8 mouse cellular contexts compared by ENCODE assay signal in the genomic region with DNA sequence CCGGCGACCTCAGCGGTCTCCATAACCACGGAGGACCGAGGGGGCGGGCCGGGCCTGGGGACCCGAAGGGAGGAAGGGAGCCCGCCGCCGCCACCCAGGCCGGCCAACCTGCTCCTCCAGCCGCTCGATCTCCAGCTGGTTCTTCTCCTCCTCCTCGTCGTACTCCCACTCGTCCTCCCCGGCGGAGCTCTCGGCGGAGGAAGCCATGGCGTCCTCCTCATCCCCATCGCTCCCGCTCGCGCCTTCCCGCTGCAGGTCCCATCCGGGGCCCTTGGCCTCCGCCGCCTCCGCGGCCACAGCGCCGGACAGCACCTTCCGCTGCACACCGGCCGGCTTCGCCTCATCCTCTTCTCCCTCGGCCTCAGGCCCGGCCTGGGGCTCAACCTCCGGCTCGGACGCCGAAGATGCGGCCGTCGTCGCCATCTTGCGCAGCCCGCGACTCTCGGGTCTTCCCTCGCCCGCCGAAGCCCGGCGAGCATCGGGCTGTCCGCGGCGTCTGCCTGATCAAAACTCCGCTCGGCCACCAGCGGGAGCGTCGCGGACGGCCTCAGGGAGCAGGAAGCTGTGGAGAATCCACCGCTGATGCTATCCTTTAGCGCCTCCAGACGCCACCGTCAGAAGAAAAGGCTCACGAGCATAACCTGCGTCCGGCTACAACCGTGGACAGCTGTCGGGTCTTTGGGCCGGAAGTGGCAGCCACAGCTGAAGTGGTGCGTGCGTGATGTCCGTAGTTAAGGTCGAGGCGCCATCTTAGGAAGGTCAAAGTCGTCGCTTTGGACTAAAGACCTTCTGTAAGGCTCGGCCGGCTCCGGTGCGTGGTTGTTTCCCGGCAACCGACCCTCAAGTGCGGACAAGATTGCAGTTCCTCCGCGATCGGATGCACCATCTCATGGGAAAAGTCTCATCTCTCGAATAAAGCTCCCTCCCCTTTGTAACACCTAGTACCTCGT. TPM values are rescaled to one million over a fixed set of nuclear protein-coding genes. Genes with fewer than 3 reads are reported as not detected.
A peak's percentile ranks its signal among the peaks of the same experiment; 100 is the strongest.
DNase-seq lines count a peak whose midpoint lies in the region; ATAC-seq and TF ChIP-seq lines count a peak whose summit lies in the region.

No protein-coding gene starts in this region.

- H3K4me2 ChIP-seq in forebrain, postnatal 0 days (ENCODE audit: low read depth), result peak overlapping the region; percentile 95
- H3K4me2 ChIP-seq in lung, embryonic 15.5 days, result peak overlapping the region; percentile 89

- H3K9me3 ChIP-seq in forebrain, postnatal 0 days (ENCODE audit: low read length), result no peaks in the 10 kb centered on the region
- no peaks in the 10 kb centered on the region for H3K9me3 ChIP-seq in lung, embryonic 15.5 days

- peak; percentile 59 for TF ChIP-seq POLR2A in cerebellum, adult 2 months (IDR thresholded peaks at IDR 0.05; ENCODE audit: borderline replicate concordance, insufficient read depth, low read length)

- peaks cover 26% of the 10 kb centered on the region for H3K36me3 ChIP-seq in forebrain, postnatal 0 days (ENCODE audit: insufficient read depth)
- H3K36me3 ChIP-seq in lung, embryonic 15.5 days, result peaks cover 43% of the 10 kb centered on the region

- peak; percentile 83 for ATAC-seq in forebrain, postnatal 0 days
- ATAC-seq in lung, embryonic 15.5 days (ENCODE audit: borderline replicate concordance, extremely low read depth, low FRiP score, low TSS enrichment), result peak; percentile 87

- H3K27me3 ChIP-seq in cerebellum, adult 2 months (ENCODE audit: control insufficient read depth, insufficient read depth, low read length), result no peaks in the 10 kb centered on the region
- H3K27me3 ChIP-seq in forebrain, postnatal 0 days (ENCODE audit: insufficient read depth, low read length), result no peaks in the 10 kb centered on the region
- no peaks in the 10 kb centered on the region for H3K27me3 ChIP-seq in lung, embryonic 15.5 days

- peaks cover 7% of the 10 kb centered on the region for H3K4me1 ChIP-seq in cerebellum, adult 2 months (ENCODE audit: control insufficient read depth, insufficient read depth, low read length)
- H3K4me1 ChIP-seq in forebrain, postnatal 0 days (ENCODE audit: insufficient read depth), result peaks cover 7% of the 10 kb centered on the region
- H3K4me1 ChIP-seq in lung, embryonic 15.5 days, result peaks cover 26% of the 10 kb centered on the region

- H3K9ac ChIP-seq in forebrain, postnatal 0 days, result peak overlapping the region; percentile 92
- peak overlapping the region; percentile 94 for H3K9ac ChIP-seq in lung, embryonic 15.5 days

- H3K27ac ChIP-seq in cerebellum, adult 2 months (ENCODE audit: insufficient read depth, low read length), result peak overlapping the region; percentile 100
- H3K27ac ChIP-seq in forebrain, postnatal 0 days (ENCODE audit: low read depth, low read length), result peak overlapping the region; percentile 97
- peak overlapping the region; percentile 96 for H3K27ac ChIP-seq in lung, embryonic 15.5 days

- WGBS in cerebellum, adult 2 months, result under 1% methylated on average over 92 of the region's 97 CpGs
- WGBS in forebrain, postnatal 0 days, result 2% methylated on average over 97 of the region's 97 CpGs
- WGBS in lung, embryonic 15.5 days, result under 1% methylated on average over 95 of the region's 97 CpGs

- peak; percentile 82 for DNase-seq in MEL-GATA-1-ER (ENCODE audit: extremely low read depth, low read depth)
- peak; percentile 87 to 92 for DNase-seq in cerebellum, adult 2 months
- DNase-seq in forebrain, postnatal 0 days, result peak; percentile 95
- peak; percentile 86 for DNase-seq in heart, postnatal 4 days
- peak; percentile 86 to 92 for DNase-seq in layer of hippocampus, adult 8-10 months (ENCODE audit: low spot score in 2 of 2)
- peak; percentile 77 for DNase-seq in ovary, adult 18-20 months (ENCODE audit: low spot score)
- peak; percentile 91 for DNase-seq in thymus, postnatal 0 days (ENCODE audit: low spot score)

- no peak for TF ChIP-seq CTCF in cerebellum, adult 2 months (IDR thresholded peaks at IDR 0.05; ENCODE audit: borderline replicate concordance, insufficient read depth, low read depth, low read length)
- no peak for TF ChIP-seq CTCF in forebrain, postnatal 0 days (IDR thresholded peaks at IDR 0.05; ENCODE audit: low read depth)

- H3K4me3 ChIP-seq in cerebellum, adult 2 months (replicated peaks; ENCODE audit: insufficient read depth, low read depth, low read length), result peak overlapping the region; percentile 86
- H3K4me3 ChIP-seq in forebrain, postnatal 0 days (ENCODE audit: low read depth, low read length), result peak overlapping the region; percentile 97
- peak overlapping the region; percentile 99 for H3K4me3 ChIP-seq in lung, embryonic 15.5 days

RNA-seq across cellular contexts. Expression of gene Sart3, which starts 0.8 kb away (rescaled TPM):
- polyA plus RNA-seq in cerebellum, adult 2 months (2012; rRNA removed), result 43.5 and 47.5 TPM in 2 replicates
- 47.4 and 54.0 TPM in 2 replicates for total RNA-seq in forebrain, postnatal 0 days (2014; rRNA removed)
- polyA plus RNA-seq in forebrain, postnatal 0 days (2015; fragmentation: Nextera tagmentation; extraction: Ambion mirVana), result 21.6 and 28.5 TPM in 2 replicates
- total RNA-seq in heart, postnatal 4 days (2021), result 10 to 100 TPM; 30.4 to 30.7 TPM
- total RNA-seq in layer of hippocampus, adult 8-10 months (2022), result 10 to 100 TPM; 43.7 to 57.8 (median 48.9) TPM
- polyA plus RNA-seq in lung, embryonic 15.5 days (2015; fragmentation: Nextera tagmentation; extraction: Ambion mirVana), result 55.4 and 58.8 TPM in 2 replicates
- polyA plus RNA-seq in thymus, postnatal 0 days (2015; fragmentation: Nextera tagmentation; extraction: Ambion mirVana), result 29.4 and 34.4 TPM in 2 replicates

RNA-seq across cellular contexts. Expression of gene Iscu, which starts 1.1 kb away (rescaled TPM):
- polyA plus RNA-seq in cerebellum, adult 2 months (2012; rRNA removed), result 302 and 362 TPM in 2 replicates
- 67.2 and 88.2 TPM in 2 replicates for total RNA-seq in forebrain, postnatal 0 days (2014; rRNA removed)
- 98.9 and 119 TPM in 2 replicates for polyA plus RNA-seq in forebrain, postnatal 0 days (2015; fragmentation: Nextera tagmentation; extraction: Ambion mirVana)
- total RNA-seq in heart, postnatal 4 days (2021), result 100 to 1,000 TPM; 102 to 104 TPM
- total RNA-seq in layer of hippocampus, adult 8-10 months (2022), result 100 to 1,000 TPM; 117 to 135 (median 126) TPM
- polyA plus RNA-seq in lung, embryonic 15.5 days (2015; fragmentation: Nextera tagmentation; extraction: Ambion mirVana), result 108 and 111 TPM in 2 replicates
- 146 and 152 TPM in 2 replicates for polyA plus RNA-seq in thymus, postnatal 0 days (2015; fragmentation: Nextera tagmentation; extraction: Ambion mirVana)

RNA-seq across cellular contexts. Expression of gene Tmem119, which starts 28.8 kb away (rescaled TPM):
- polyA plus RNA-seq in cerebellum, adult 2 months (2012; rRNA removed), result 6.0 and 7.4 TPM in 2 replicates
- 5.8 and 8.2 TPM in 2 replicates for total RNA-seq in forebrain, postnatal 0 days (2014; rRNA removed)
- 5.9 and 7.1 TPM in 2 replicates for polyA plus RNA-seq in forebrain, postnatal 0 days (2015; fragmentation: Nextera tagmentation; extraction: Ambion mirVana)
- 10 to 100 TPM; 11.7 to 13.7 TPM for total RNA-seq in heart, postnatal 4 days (2021)
- 10 to 100 TPM; 22.0 to 40.1 (median 31.5) TPM for total RNA-seq in layer of hippocampus, adult 8-10 months (2022)
- 47.0 and 48.1 TPM in 2 replicates for polyA plus RNA-seq in lung, embryonic 15.5 days (2015; fragmentation: Nextera tagmentation; extraction: Ambion mirVana)
- 6.1 and 7.0 TPM in 2 replicates for polyA plus RNA-seq in thymus, postnatal 0 days (2015; fragmentation: Nextera tagmentation; extraction: Ambion mirVana)

RNA-seq across cellular contexts. Expression of gene Ficd, which starts 35.9 kb away (rescaled TPM):
- polyA plus RNA-seq in cerebellum, adult 2 months (2012; rRNA removed), result 15.3 and 16.1 TPM in 2 replicates
- total RNA-seq in forebrain, postnatal 0 days (2014; rRNA removed), result 9.2 TPM in 2 replicates
- 6.9 and 8.0 TPM in 2 replicates for polyA plus RNA-seq in forebrain, postnatal 0 days (2015; fragmentation: Nextera tagmentation; extraction: Ambion mirVana)
- 1 to 10 TPM; 3.9 to 4.4 TPM for total RNA-seq in heart, postnatal 4 days (2021)
- 10 to 100 TPM; 12.0 to 13.2 (median 12.7) TPM for total RNA-seq in layer of hippocampus, adult 8-10 months (2022)
- 5.4 and 6.6 TPM in 2 replicates for polyA plus RNA-seq in lung, embryonic 15.5 days (2015; fragmentation: Nextera tagmentation; extraction: Ambion mirVana)
- 6.0 and 6.3 TPM in 2 replicates for polyA plus RNA-seq in thymus, postnatal 0 days (2015; fragmentation: Nextera tagmentation; extraction: Ambion mirVana)

RNA-seq across cellular contexts. Expression of gene 1700069L16Rik, which starts 46.9 kb away (rescaled TPM):
- 0.29 and 0.39 TPM in 2 replicates for polyA plus RNA-seq in cerebellum, adult 2 months (2012; rRNA removed)
- not detected in 2 replicates for total RNA-seq in forebrain, postnatal 0 days (2014; rRNA removed)
- not detected in 2 replicates for polyA plus RNA-seq in forebrain, postnatal 0 days (2015; fragmentation: Nextera tagmentation; extraction: Ambion mirVana)
- not detected for total RNA-seq in heart, postnatal 4 days (2021)
- not detected for total RNA-seq in layer of hippocampus, adult 8-10 months (2022)
- polyA plus RNA-seq in lung, embryonic 15.5 days (2015; fragmentation: Nextera tagmentation; extraction: Ambion mirVana), result 0.24 TPM in 1 of 2 replicates, not detected in the other
- polyA plus RNA-seq in thymus, postnatal 0 days (2015; fragmentation: Nextera tagmentation; extraction: Ambion mirVana), result not detected in 2 replicates

Comparison
In these comparisons a context has a peak if more than half of its experiments do, and no peak if none do; other contexts are left out.
1. Peak in every context shown above with its lines: DNase-seq, ATAC-seq, H3K4me3 ChIP-seq and H3K27ac ChIP-seq.